Mouse (Mus musculus): Measurements from ENCODE around the gene Zswim8.

The Zswim8 gene

GRCm38 (mm10) chr14:20707201-20708190, at the start of gene Zswim8:
Gene Zswim8 (plus strand): TSS chr14:20707552.
- DNase-seq (ENCODE audit: low read depth, low spot score), result peak; percentile 85

GRCm38 (mm10) chr14:20658326-20658725, 49.0 kb upstream of the Zswim8 start:
- peak; percentile 8 for DNase-seq (ENCODE audit: low read depth, low spot score)

GRCm38 (mm10) chr14:20658902-20659301, 48.5 kb upstream of the Zswim8 start:
- DNase-seq (ENCODE audit: low read depth, low spot score), result no peak

- DNase-seq (ENCODE audit: low read depth, low spot score), result no peak
Observed at GRCm38 (mm10) chr14:20659687-20660086, 47.7 kb upstream of the Zswim8 start.

- DNase-seq (ENCODE audit: low read depth, low spot score), result peak; percentile 89
Observed at GRCm38 (mm10) chr14:20660827-20661660, 46.3 kb upstream of the Zswim8 start.

- peak; percentile 10 for DNase-seq (ENCODE audit: low read depth, low spot score)
Observed at GRCm38 (mm10) chr14:20661661-20662331, 45.6 kb upstream of the Zswim8 start.

GRCm38 (mm10) chr14:20662740-20663139, 44.6 kb upstream of the Zswim8 start:
- no peak for DNase-seq (ENCODE audit: low read depth, low spot score)

- DNase-seq (ENCODE audit: low read depth, low spot score), result no peak
Observed at GRCm38 (mm10) chr14:20663601-20664000, 43.8 kb upstream of the Zswim8 start.

- DNase-seq (ENCODE audit: low read depth, low spot score), result no peak
Observed at GRCm38 (mm10) chr14:20664436-20664835, 42.9 kb upstream of the Zswim8 start.

GRCm38 (mm10) chr14:20667469-20667868, 39.9 kb upstream of the Zswim8 start:
- DNase-seq (ENCODE audit: low read depth, low spot score), result no peak

- no peak for DNase-seq (ENCODE audit: low read depth, low spot score)
Observed at GRCm38 (mm10) chr14:20668154-20668810, 39.1 kb upstream of the Zswim8 start, which contains the start of gene Synpo2l. Gene Synpo2l (minus strand): TSS chr14:20668354.

GRCm38 (mm10) chr14:20672990-20673389, 34.4 kb upstream of the Zswim8 start:
- DNase-seq (ENCODE audit: low read depth, low spot score), result no peak

GRCm38 (mm10) chr14:20673735-20674063, 33.7 kb upstream of the Zswim8 start:
- DNase-seq (ENCODE audit: low read depth, low spot score), result no peak

- DNase-seq (ENCODE audit: low read depth, low spot score), result peak; percentile 97
Observed at GRCm38 (mm10) chr14:20674064-20674833, 33.1 kb upstream of the Zswim8 start, which contains the start of gene Sec24c. Gene Sec24c (plus strand): TSS chr14:20674308.

- no peak for DNase-seq (ENCODE audit: low read depth, low spot score)
Observed at GRCm38 (mm10) chr14:20677906-20678305, 29.4 kb upstream of the Zswim8 start.

- no peak for DNase-seq (ENCODE audit: low read depth, low spot score)
Observed at GRCm38 (mm10) chr14:20681742-20682141, 25.6 kb upstream of the Zswim8 start.

- no peak for DNase-seq (ENCODE audit: low read depth, low spot score)
Observed at GRCm38 (mm10) chr14:20682498-20682897, 24.9 kb upstream of the Zswim8 start.

GRCm38 (mm10) chr14:20686576-20686975, 20.8 kb upstream of the Zswim8 start:
- no peak for DNase-seq (ENCODE audit: low read depth, low spot score)

- no peak for DNase-seq (ENCODE audit: low read depth, low spot score)
Observed at GRCm38 (mm10) chr14:20689009-20689408, 18.3 kb upstream of the Zswim8 start.

GRCm38 (mm10) chr14:20691772-20692171, 15.6 kb upstream of the Zswim8 start:
- DNase-seq (ENCODE audit: low read depth, low spot score), result no peak
